8 mouse cellular contexts compared by ENCODE assay signal in the genomic region with DNA sequence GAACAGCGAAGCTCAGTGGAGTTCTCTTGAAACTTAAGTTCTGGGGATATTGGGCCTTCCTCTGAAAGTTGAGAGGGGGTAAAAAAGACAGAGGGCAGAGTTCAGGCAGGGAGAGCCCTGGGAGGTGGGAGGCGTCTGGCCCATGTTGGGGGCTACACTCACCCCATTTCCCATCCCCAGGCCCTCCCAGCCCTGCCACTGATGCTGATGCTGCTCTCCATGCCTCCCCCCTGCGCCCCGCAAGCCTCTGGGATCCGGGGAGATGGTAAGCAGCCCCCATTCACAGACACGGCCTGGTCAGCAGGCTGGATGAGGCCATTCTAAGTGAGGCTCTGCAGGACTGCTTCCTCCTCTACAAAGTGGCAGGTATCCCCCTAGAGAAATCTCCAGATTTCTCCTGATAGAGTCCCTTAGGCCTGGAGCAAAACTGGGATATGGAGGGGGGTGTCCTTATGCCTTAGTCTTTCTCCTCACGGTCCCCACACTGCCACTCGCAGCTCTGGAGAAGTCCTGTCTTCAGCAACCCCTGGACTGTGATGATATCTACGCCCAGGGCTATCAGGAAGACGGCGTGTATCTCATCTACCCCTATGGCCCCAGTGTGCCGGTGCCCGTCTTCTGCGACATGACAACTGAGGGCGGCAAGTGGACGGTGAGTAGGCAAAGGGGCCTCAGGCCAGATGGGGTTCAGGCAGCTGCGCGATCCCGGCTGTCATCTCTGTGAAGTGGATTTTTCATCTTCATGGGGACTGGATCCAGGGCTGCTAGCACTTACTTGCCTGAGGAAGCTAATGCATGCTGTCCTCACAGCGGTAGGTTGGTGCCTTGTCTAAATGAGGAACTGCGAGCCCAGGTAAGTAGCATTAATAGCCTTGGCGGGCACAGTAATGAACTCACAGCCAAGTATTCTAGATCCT. TPM values are rescaled to one million over a fixed set of nuclear protein-coding genes. Genes with fewer than 3 reads are reported as not detected.
DNase-seq lines count a peak whose midpoint lies in the region; ATAC-seq lines count a peak whose summit lies in the region.

No protein-coding gene starts in this region.

- intact Hi-C loops in heart, postnatal 36 days (cut with DNase I) = loop anchor here (5.0 kb wide), 1 partner anchor 313 kb away; no protein-coding TSS in a partner anchor

- no peaks in the 10 kb centered on the region for H3K9me3 ChIP-seq in heart, embryonic 11.5 days (replicated peaks; ENCODE audit: control insufficient read depth, low read length)
- no peaks in the 10 kb centered on the region for H3K9me3 ChIP-seq in forebrain, embryonic 16.5 days (ENCODE audit: control insufficient read depth, low read length)
- H3K9me3 ChIP-seq in liver, embryonic 13.5 days (replicated peaks) = no peaks in the 10 kb centered on the region

- ATAC-seq in heart, embryonic 11.5 days (replicated peaks; ENCODE audit: insufficient number of reproducible peaks, low FRiP score, low TSS enrichment) = no peak
- no peak for ATAC-seq in forebrain, embryonic 16.5 days
- no peak for ATAC-seq in liver, embryonic 13.5 days (ENCODE audit: low read depth)
- no peak for ATAC-seq in erythroid progenitor cell, adult 5-6 weeks (replicated peaks; ENCODE audit: low FRiP score, poor library complexity, severe bottlenecking)

- H3K4me2 ChIP-seq in heart, embryonic 11.5 days = peak overlapping the region; percentile 49
- H3K4me2 ChIP-seq in forebrain, embryonic 16.5 days (ENCODE audit: low read length) = peak overlapping the region; percentile 38
- H3K4me2 ChIP-seq in liver, embryonic 13.5 days = 0 out of 2 replicates have a peak overlapping the region, but pooled peaks have one; percentile 2

- no peaks in the 10 kb centered on the region for H3K27me3 ChIP-seq in heart, embryonic 11.5 days (ENCODE audit: control insufficient read depth, insufficient read depth, low read length)
- no peaks in the 10 kb centered on the region for H3K27me3 ChIP-seq in forebrain, embryonic 16.5 days (replicated peaks; ENCODE audit: control insufficient read depth, insufficient read depth, low read length)
- H3K27me3 ChIP-seq in liver, embryonic 13.5 days = no peaks in the 10 kb centered on the region

- H3K9ac ChIP-seq in heart, embryonic 11.5 days (ENCODE audit: low read depth, low read length) = peak overlapping the region; percentile 52; the same call in 1 of the 2 replicates
- peak overlapping the region; percentile 48 for H3K9ac ChIP-seq in forebrain, embryonic 16.5 days (replicated peaks; ENCODE audit: low read depth, low read length)
- 0 out of 2 replicates have a peak overlapping the region, but pooled peaks have one; percentile 13 for H3K9ac ChIP-seq in liver, embryonic 13.5 days

- DNase-seq in heart, postnatal 36 days = no peak
- DNase-seq in cerebellum, adult 8-10 months = peak; percentile 48
- no peak for DNase-seq in liver, embryonic 13.5 days
- no peak for DNase-seq in layer of hippocampus, postnatal 10 days (ENCODE audit: low spot score in 2 of 2)
- no peak for DNase-seq in left cerebral cortex, adult 18-20 months (ENCODE audit: low spot score in 2 of 2)

- WGBS in heart, embryonic 11.5 days (ENCODE audit: insufficient replicate concordance) = 42% methylated on average over 22 of the region's 22 CpGs
- WGBS in forebrain, embryonic 16.5 days = 61% methylated on average over 22 of the region's 22 CpGs
- WGBS in liver, embryonic 13.5 days (ENCODE audit: insufficient replicate concordance) = 71% methylated on average over 22 of the region's 22 CpGs

- H3K4me3 ChIP-seq in heart, embryonic 11.5 days (ENCODE audit: low read depth, low read length) = peak overlapping the region; percentile 33
- 0 out of 2 replicates have a peak overlapping the region, but pooled peaks have one; percentile 4 for H3K4me3 ChIP-seq in forebrain, embryonic 16.5 days (replicated peaks; ENCODE audit: low read length)
- no peak overlapping the region for H3K4me3 ChIP-seq in liver, embryonic 13.5 days (replicated peaks)

- peak overlapping the region; percentile 78 for H3K27ac ChIP-seq in heart, embryonic 11.5 days (ENCODE audit: low read depth, low read length)
- peak overlapping the region; percentile 98 for H3K27ac ChIP-seq in forebrain, embryonic 16.5 days (ENCODE audit: low read length)
- no peak overlapping the region for H3K27ac ChIP-seq in liver, embryonic 13.5 days

- H3K36me3 ChIP-seq in heart, embryonic 11.5 days (ENCODE audit: control insufficient read depth, insufficient read depth, low read length) = peaks cover 22% of the 10 kb centered on the region
- H3K36me3 ChIP-seq in forebrain, embryonic 16.5 days (ENCODE audit: control insufficient read depth, insufficient read depth) = peaks cover 21% of the 10 kb centered on the region
- H3K36me3 ChIP-seq in liver, embryonic 13.5 days = peaks cover 26% of the 10 kb centered on the region

- H3K4me1 ChIP-seq in heart, embryonic 11.5 days (ENCODE audit: control insufficient read depth, insufficient read depth, low read length) = peaks cover 20% of the 10 kb centered on the region
- peaks cover 58% of the 10 kb centered on the region for H3K4me1 ChIP-seq in forebrain, embryonic 16.5 days (replicated peaks; ENCODE audit: control insufficient read depth, insufficient read depth, low read length)
- no peaks in the 10 kb centered on the region for H3K4me1 ChIP-seq in liver, embryonic 13.5 days (replicated peaks)

RNA-seq across cellular contexts. Expression of a gene that starts 0.6 kb away (rescaled TPM):
- 57.6 and 58.4 TPM in 2 replicates for polyA plus RNA-seq in heart, embryonic 11.5 days (2014; fragmentation: Nextera tagmentation; extraction: Ambion mirVana)
- total RNA-seq in heart, postnatal 36 days (2021) = 10 to 100 TPM; 32.3 to 38.4 TPM
- polyA plus RNA-seq in forebrain, embryonic 16.5 days (2015; fragmentation: Nextera tagmentation; extraction: Ambion mirVana) = 47.4 and 55.0 TPM in 2 replicates
- 8.4 and 9.3 TPM in 2 replicates for polyA plus RNA-seq in liver, embryonic 13.5 days (2015; fragmentation: Nextera tagmentation; extraction: Ambion mirVana)
- total RNA-seq in layer of hippocampus, postnatal 10 days (2021) = 10 to 100 TPM; 10.6 to 11.2 TPM
- total RNA-seq in left cerebral cortex, adult 18-20 months (2021) = 1 to 10 TPM; 2.6 to 3.3 TPM
- total RNA-seq in erythroid progenitor cell, adult 5-6 weeks (2015; ENCODE audit: low replicate concordance) = not detected in 2 replicates
- total RNA-seq in erythroid progenitor cell, adult 5-6 weeks (2017; ENCODE audit: low replicate concordance) = not detected in 2 replicates

RNA-seq across cellular contexts. Expression of a gene that starts 8.4 kb away (rescaled TPM):
- 22.3 and 25.8 TPM in 2 replicates for polyA plus RNA-seq in heart, embryonic 11.5 days (2014; fragmentation: Nextera tagmentation; extraction: Ambion mirVana)
- 1 to 10 TPM; 5.7 to 6.4 TPM for total RNA-seq in heart, postnatal 36 days (2021)
- polyA plus RNA-seq in forebrain, embryonic 16.5 days (2015; fragmentation: Nextera tagmentation; extraction: Ambion mirVana) = 111 and 118 TPM in 2 replicates
- polyA plus RNA-seq in liver, embryonic 13.5 days (2015; fragmentation: Nextera tagmentation; extraction: Ambion mirVana) = 7.2 and 8.8 TPM in 2 replicates
- 10 to 100 TPM; 46.0 to 51.1 TPM for total RNA-seq in layer of hippocampus, postnatal 10 days (2021)
- 10 to 100 TPM; 22.9 to 23.9 TPM for total RNA-seq in left cerebral cortex, adult 18-20 months (2021)
- total RNA-seq in erythroid progenitor cell, adult 5-6 weeks (2015; ENCODE audit: low replicate concordance) = 2.1 and 2.5 TPM in 2 replicates
- total RNA-seq in erythroid progenitor cell, adult 5-6 weeks (2017; ENCODE audit: low replicate concordance) = 1.3 and 2.0 TPM in 2 replicates

RNA-seq across cellular contexts. Expression of a gene that starts 19.1 kb away (rescaled TPM):
- 13.3 and 14.5 TPM in 2 replicates for polyA plus RNA-seq in heart, embryonic 11.5 days (2014; fragmentation: Nextera tagmentation; extraction: Ambion mirVana)
- total RNA-seq in heart, postnatal 36 days (2021) = 1 to 10 TPM; 6.2 to 7.4 TPM
- polyA plus RNA-seq in forebrain, embryonic 16.5 days (2015; fragmentation: Nextera tagmentation; extraction: Ambion mirVana) = 32.6 and 36.1 TPM in 2 replicates
- polyA plus RNA-seq in liver, embryonic 13.5 days (2015; fragmentation: Nextera tagmentation; extraction: Ambion mirVana) = 2.1 and 4.0 TPM in 2 replicates
- 10 to 100 TPM; 30.8 to 34.2 TPM for total RNA-seq in layer of hippocampus, postnatal 10 days (2021)
- 10 to 100 TPM; 43.4 to 43.8 TPM for total RNA-seq in left cerebral cortex, adult 18-20 months (2021)
- not detected in 2 replicates for total RNA-seq in erythroid progenitor cell, adult 5-6 weeks (2015; ENCODE audit: low replicate concordance)
- not detected in 2 replicates for total RNA-seq in erythroid progenitor cell, adult 5-6 weeks (2017; ENCODE audit: low replicate concordance)

RNA-seq across cellular contexts. Expression of a gene that starts 31.9 kb away (rescaled TPM):
- 0.09 TPM in 1 of 2 replicates, not detected in the other for polyA plus RNA-seq in heart, embryonic 11.5 days (2014; fragmentation: Nextera tagmentation; extraction: Ambion mirVana)
- not detected for total RNA-seq in heart, postnatal 36 days (2021)
- 22.6 and 35.7 TPM in 2 replicates for polyA plus RNA-seq in forebrain, embryonic 16.5 days (2015; fragmentation: Nextera tagmentation; extraction: Ambion mirVana)
- 0.06 and 0.09 TPM in 2 replicates for polyA plus RNA-seq in liver, embryonic 13.5 days (2015; fragmentation: Nextera tagmentation; extraction: Ambion mirVana)
- 100 to 1,000 TPM; 201 to 230 TPM for total RNA-seq in layer of hippocampus, postnatal 10 days (2021)
- 100 to 1,000 TPM; 257 to 300 TPM for total RNA-seq in left cerebral cortex, adult 18-20 months (2021)
- not detected in 2 replicates for total RNA-seq in erythroid progenitor cell, adult 5-6 weeks (2015; ENCODE audit: low replicate concordance)
- total RNA-seq in erythroid progenitor cell, adult 5-6 weeks (2017; ENCODE audit: low replicate concordance) = not detected in 2 replicates

Comparison
In these comparisons a context has a peak if more than half of its experiments do, and no peak if none do; other contexts are left out.
1. RNA of a gene that starts 19.1 kb away (total RNA-seq): 43.4 to 43.8 TPM in left cerebral cortex, adult 18-20 months, 30.8 to 34.2 TPM in layer of hippocampus, postnatal 10 days and 6.2 to 7.4 TPM in heart, postnatal 36 days; not detected in erythroid progenitor cell, adult 5-6 weeks; every median in the first group is over 4 times any median in the second.
2. Peak in every context shown above with its lines, with median percentiles within 50 percentile points of each other: H3K4me2 ChIP-seq and H3K9ac ChIP-seq.